Mouse (Mus musculus) midbrain, embryonic 11.5 days (tissue): ENCODE measurements around the gene Tcfl5. TPM values are rescaled to one million over a fixed set of nuclear protein-coding genes. Genes with fewer than 3 reads are reported as not detected.

Experiments used
- ATAC-seq: fragments of 200-750 bp; cut with Nextera tagmentation; 2 replicates; pipeline ENCODE4 v1.8.0; 2017; ENCODE audit warnings: moderate TSS enrichment, moderate library complexity; ENCODE audit not compliant: low FRiP score
- DNase-seq: peaks from one replicate; pipeline ENCODE4 v3.0.0; 2015; ENCODE audit warnings: low spot score; ENCODE audit errors: missing footprints
- H3K27ac ChIP-seq: fragments of 300-500 bp; sonication (generic); 2 replicates; pipeline ENCODE4 v1.5.1; 2014; ENCODE audit warnings: low read depth, low read length
- H3K27me3 ChIP-seq: fragments of 300-500 bp; sonication (generic); 2 replicates; pipeline ENCODE4 v1.6.1; 2014; ENCODE audit warnings: mild to moderate bottlenecking, low read length, moderate library complexity, mixed read lengths; ENCODE audit not compliant: control insufficient read depth, insufficient read depth
- H3K36me3 ChIP-seq: fragments of 300-500 bp; sonication (generic); 2 replicates; pipeline ENCODE4 v1.6.1; 2014; ENCODE audit warnings: mild to moderate bottlenecking, low read length, moderate library complexity, mixed read lengths; ENCODE audit not compliant: control insufficient read depth, insufficient read depth
- H3K4me1 ChIP-seq: fragments of 300-500 bp; sonication (generic); 2 replicates; pipeline ENCODE4 v1.6.1; 2014; ENCODE audit warnings: low read length; ENCODE audit not compliant: control insufficient read depth, insufficient read depth
- H3K4me2 ChIP-seq: fragments of 300-500 bp; sonication (generic); 2 replicates; pipeline ENCODE4 v1.6.1; 2014; ENCODE audit warnings: mild to moderate bottlenecking, moderate library complexity
- H3K4me3 ChIP-seq: fragments of 300-500 bp; sonication (generic); 2 replicates; pipeline ENCODE4 v1.5.1; 2014; ENCODE audit warnings: low read depth, low read length
- H3K9ac ChIP-seq: fragments of 300-500 bp; sonication (generic); 2 replicates; pipeline ENCODE4 v1.6.1; 2014; ENCODE audit warnings: low read length
- H3K9me3 ChIP-seq: fragments of 300-500 bp; sonication (generic); 2 replicates; pipeline ENCODE4 v1.6.1; 2016; ENCODE audit warnings: low read length; ENCODE audit not compliant: control insufficient read depth
- WGBS: fragments of 180-500 bp; shearing (Covaris S2); extraction: QIAGEN DNeasy Blood & Tissue Kit; methylation state at CpG from one replicate; pipeline ENCODE4 v1.1.7; 2014; 5-methylcytosine and 5-hydroxymethylcytosine counted together
- polyA plus RNA-seq: library from polyadenylated mRNA; unstranded; fragments of >200 nt; fragmentation: Nextera tagmentation; extraction: Ambion mirVana; gene quantifications from 2 replicates; pipeline ENCODE4 v1.2.1, GENCODE M21; 2014

Gene Tcfl5
- polyA plus RNA-seq: 0.18 and 0.23 TPM in 2 replicates

DNA sequence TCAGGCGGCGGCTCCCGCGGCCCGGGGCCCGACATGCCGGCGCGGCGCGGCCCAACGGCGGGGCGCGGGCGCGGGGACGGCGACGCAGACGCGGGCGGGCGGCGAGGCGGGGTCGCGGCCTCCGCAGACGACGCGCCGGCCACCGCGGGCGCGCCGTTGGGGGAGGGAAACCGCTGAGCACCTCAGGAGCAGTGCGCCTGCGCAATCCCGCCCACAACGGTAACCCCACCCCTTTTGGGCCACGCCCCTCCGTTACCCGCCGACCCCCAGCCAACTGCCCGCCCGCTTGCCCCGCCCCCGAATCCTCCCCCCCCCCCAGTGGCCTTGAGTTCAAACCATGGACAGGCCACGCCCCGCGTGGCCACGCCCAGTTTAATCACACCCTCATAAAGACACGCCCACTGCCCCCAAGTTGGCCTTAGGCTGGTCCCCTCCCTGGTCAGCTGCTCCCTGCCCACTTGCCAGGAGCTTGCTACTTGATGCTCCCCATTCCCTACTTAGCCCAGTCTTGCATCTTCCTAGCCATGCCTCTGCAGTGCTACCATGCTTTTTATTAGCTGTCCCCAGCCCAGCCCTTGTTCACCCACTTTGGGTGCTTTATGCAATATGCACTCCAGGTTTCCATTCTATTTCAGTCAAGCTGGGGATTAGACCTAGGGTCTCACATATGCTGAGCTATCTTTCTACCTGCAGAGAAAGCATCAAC, at the start of gene Tcfl5:
Gene Tcfl5, minus strand, starts transcription at position 154 of the 706 bp plus-strand sequence.
- peaks cover 26% of the 10 kb centered on the region for H3K27me3 ChIP-seq
- H3K4me2 ChIP-seq: peak within 1 kb of the TSS; percentile 30
- H3K27ac ChIP-seq: no peak within 1 kb of the TSS
- peaks cover 15% of the 10 kb centered on the region for H3K9me3 ChIP-seq
- no peaks in the 10 kb centered on the region for H3K36me3 ChIP-seq
- no peak within 1 kb of the TSS for H3K9ac ChIP-seq
- H3K4me3 ChIP-seq: peak within 1 kb of the TSS; percentile 29
- peak; percentile 76 for DNase-seq
- 3% methylated on average over 36 of the region's 56 CpGs for WGBS
- no peaks in the 10 kb centered on the region for H3K4me1 ChIP-seq
- no peak for ATAC-seq

DNA sequence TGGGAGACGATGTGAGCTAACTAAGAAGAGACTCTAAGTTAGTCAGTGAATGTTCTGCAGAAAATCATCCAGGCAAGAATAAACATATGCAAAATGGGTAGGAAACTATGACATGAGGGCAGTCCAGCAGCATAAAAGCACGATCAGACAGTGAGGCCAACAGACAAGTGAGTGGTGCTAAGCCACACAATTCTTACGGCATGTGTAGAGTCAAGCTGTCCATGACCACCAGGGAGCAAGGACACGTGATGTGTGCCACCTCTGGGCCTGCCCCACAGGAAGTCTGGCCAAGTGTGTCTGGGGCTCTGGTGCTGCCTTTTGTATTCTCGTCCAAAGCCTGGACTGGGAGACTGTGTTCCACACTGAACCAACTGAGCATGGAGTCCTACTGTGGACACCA, 47.3 kb upstream of the Tcfl5 start:
- no peak overlapping the region for H3K27ac ChIP-seq
- ATAC-seq (no peak), DNase-seq (no peak)
- H3K4me2 ChIP-seq: no peak overlapping the region
- no peak overlapping the region for H3K4me3 ChIP-seq
- 93% methylated on average over 5 of the region's 5 CpGs for WGBS
- H3K36me3 ChIP-seq: peaks cover 12% of the 10 kb centered on the region
- no peak overlapping the region for H3K9ac ChIP-seq
- peaks cover 10% of the 10 kb centered on the region; the same call in 1 of the 2 replicates for H3K4me1 ChIP-seq
- H3K9me3 ChIP-seq: no peaks in the 10 kb centered on the region
- no peaks in the 10 kb centered on the region for H3K27me3 ChIP-seq

DNA sequence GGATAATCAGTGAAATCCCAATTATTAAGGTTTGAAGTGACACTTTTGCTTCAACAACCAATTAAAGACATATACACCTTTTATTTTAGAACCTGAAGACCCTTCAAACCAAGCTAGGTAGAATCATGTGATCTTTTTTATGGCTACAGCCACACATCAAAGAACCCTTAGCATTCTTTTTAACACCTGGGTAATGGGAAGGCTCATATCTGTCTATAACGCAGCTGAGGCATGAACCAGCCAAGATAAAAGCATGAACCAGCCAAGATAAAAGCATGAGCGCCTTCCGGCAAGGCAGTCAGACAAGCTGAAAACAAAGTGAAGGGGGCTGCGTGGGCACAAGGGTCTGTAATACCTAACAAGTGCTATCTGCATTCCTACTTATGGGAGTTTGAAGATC, 41.5 kb upstream of the Tcfl5 start:
- no peaks in the 10 kb centered on the region for H3K4me1 ChIP-seq
- H3K4me2 ChIP-seq: no peak overlapping the region
- H3K27me3 ChIP-seq: no peaks in the 10 kb centered on the region
- H3K4me3 ChIP-seq: no peak overlapping the region
- no peak overlapping the region for H3K27ac ChIP-seq
- H3K9ac ChIP-seq: no peak overlapping the region
- 94% methylated on average over 4 of the region's 4 CpGs for WGBS
- no peak for ATAC-seq
- H3K9me3 ChIP-seq: no peaks in the 10 kb centered on the region
- no peak for DNase-seq
- peaks cover 33% of the 10 kb centered on the region for H3K36me3 ChIP-seq

GRCm38 (mm10) chr2:180683524-180683923, 41.0 kb upstream of the Tcfl5 start:
- H3K4me3 ChIP-seq: no peak overlapping the region
- WGBS: 86% methylated on average over 2 of the region's 2 CpGs
- no peak overlapping the region for H3K9ac ChIP-seq
- H3K36me3 ChIP-seq: peaks cover 32% of the 10 kb centered on the region
- ATAC-seq (no peak), DNase-seq (no peak)
- H3K4me1 ChIP-seq: no peaks in the 10 kb centered on the region
- H3K27ac ChIP-seq: no peak overlapping the region
- H3K4me2 ChIP-seq: no peak overlapping the region
- no peaks in the 10 kb centered on the region for H3K9me3 ChIP-seq
- no peaks in the 10 kb centered on the region for H3K27me3 ChIP-seq

GRCm38 (mm10) chr2:180681225-180681624, 38.7 kb upstream of the Tcfl5 start:
- no peak for DNase-seq
- H3K4me1 ChIP-seq: no peaks in the 10 kb centered on the region
- H3K27ac ChIP-seq: no peak overlapping the region
- H3K36me3 ChIP-seq: peaks cover 21% of the 10 kb centered on the region
- H3K4me2 ChIP-seq: no peak overlapping the region
- no peak overlapping the region for H3K4me3 ChIP-seq
- 69% methylated on average over 2 of the region's 2 CpGs for WGBS
- H3K27me3 ChIP-seq: no peaks in the 10 kb centered on the region
- H3K9me3 ChIP-seq: no peaks in the 10 kb centered on the region
- no peak overlapping the region for H3K9ac ChIP-seq
- no peak for ATAC-seq

DNA sequence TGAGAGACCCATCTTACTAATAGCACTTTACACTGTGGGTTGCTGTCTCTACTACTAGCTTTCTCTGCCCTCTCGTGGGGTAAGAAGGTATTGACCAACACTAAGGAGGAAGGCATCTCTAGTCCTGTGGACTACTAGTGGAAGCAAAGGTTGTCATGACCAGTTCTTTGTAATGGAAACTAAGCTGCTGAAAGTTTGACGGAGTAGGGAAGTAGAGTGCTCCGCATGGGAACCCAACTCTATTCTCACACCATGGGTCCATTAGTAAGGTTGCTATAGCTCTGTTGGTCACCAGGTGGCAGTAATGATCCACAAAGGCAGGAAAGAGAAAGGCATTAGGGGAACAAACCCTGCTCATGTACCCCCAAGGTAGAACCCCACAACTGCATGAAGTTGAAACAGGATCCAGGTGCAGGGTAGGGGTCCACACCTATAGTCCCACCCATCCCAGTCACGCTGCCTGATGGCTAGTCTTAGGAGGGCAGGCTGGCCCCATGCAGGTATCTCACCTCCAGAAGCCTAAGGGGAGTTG, 36.2 kb upstream of the Tcfl5 start:
- 26% methylated on average over 4 of the region's 4 CpGs for WGBS
- Histone ChIP-seq H3K4me2 (no peak overlapping the region), H3K4me1 (no peaks in the 10 kb centered on the region), H3K27me3 (no peaks in the 10 kb centered on the region), H3K9me3 (no peaks in the 10 kb centered on the region), H3K9ac (no peak overlapping the region), H3K36me3 (peaks cover 18% of the 10 kb centered on the region), H3K4me3 (no peak overlapping the region), H3K27ac (no peak overlapping the region)
- DNase-seq: peak; percentile 97
- ATAC-seq: peak; percentile 70

DNA sequence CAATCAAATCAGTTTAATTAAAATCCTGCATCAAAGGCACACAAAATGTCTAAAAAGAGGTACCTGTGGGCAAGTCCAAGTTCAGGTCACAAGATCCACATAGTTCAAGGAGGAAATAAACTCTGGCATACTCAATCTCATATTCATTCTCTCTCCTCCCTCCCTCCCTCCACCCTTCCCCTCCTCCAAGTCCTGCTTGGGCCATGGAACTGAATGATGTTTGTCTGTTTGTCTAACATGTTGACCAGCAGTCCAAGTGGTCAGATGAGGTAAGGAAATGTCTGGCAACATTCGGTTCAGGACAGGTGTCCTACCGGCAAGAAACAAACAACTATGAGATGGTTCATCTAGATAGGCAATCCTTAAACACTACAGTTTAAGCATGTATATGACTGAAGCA, 34.2 kb upstream of the Tcfl5 start:
- ATAC-seq (no peak), DNase-seq (no peak)
- Histone ChIP-seq H3K27me3 (no peaks in the 10 kb centered on the region), H3K9ac (no peak overlapping the region), H3K9me3 (no peaks in the 10 kb centered on the region), H3K4me2 (no peak overlapping the region), H3K36me3 (peaks cover 6% of the 10 kb centered on the region; the same call in 1 of the 2 replicates), H3K27ac (no peak overlapping the region), H3K4me1 (no peaks in the 10 kb centered on the region), H3K4me3 (no peak overlapping the region)
- 95% methylated on average over 2 of the region's 2 CpGs for WGBS

GRCm38 (mm10) chr2:180662008-180662407, 19.5 kb upstream of the Tcfl5 start:
- no peak overlapping the region for H3K27ac ChIP-seq
- no peak overlapping the region for H3K4me2 ChIP-seq
- ATAC-seq (no peak), DNase-seq (peak; percentile 51)
- WGBS: 88% methylated on average over 4 of the region's 4 CpGs
- H3K9me3 ChIP-seq: no peaks in the 10 kb centered on the region
- peaks cover 6% of the 10 kb centered on the region; the same call in 1 of the 2 replicates for H3K36me3 ChIP-seq
- H3K4me3 ChIP-seq: no peak overlapping the region
- no peaks in the 10 kb centered on the region for H3K27me3 ChIP-seq
- H3K9ac ChIP-seq: no peak overlapping the region
- H3K4me1 ChIP-seq: peaks cover 7% of the 10 kb centered on the region; the same call in 1 of the 2 replicates

DNA sequence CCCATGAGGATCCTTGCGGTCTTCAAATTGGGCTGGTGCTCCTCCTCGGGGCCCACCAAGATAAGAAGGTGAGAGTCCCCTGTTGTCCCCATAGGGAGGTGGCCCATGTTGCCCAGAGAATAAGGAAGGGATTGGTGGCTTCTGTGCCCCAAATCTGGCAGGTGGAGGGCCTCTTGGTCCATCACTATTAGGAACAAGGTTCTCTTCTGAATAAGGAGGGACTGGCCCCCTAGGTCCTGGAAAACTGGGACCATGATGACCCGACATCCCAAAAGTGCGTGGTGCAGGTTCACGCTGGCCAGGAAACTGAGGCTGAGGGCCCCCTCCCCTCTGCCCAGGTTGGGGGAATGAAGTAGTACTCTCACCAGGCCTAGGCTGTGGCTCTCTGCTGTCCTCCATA, 18.0 kb upstream of the Tcfl5 start:
- Histone ChIP-seq H3K9me3 (no peaks in the 10 kb centered on the region), H3K4me2 (no peak overlapping the region), H3K4me3 (no peak overlapping the region), H3K27me3 (no peaks in the 10 kb centered on the region), H3K4me1 (peaks cover 7% of the 10 kb centered on the region; the same call in 1 of the 2 replicates), H3K36me3 (peaks cover 4% of the 10 kb centered on the region; the same call in 1 of the 2 replicates), H3K9ac (no peak overlapping the region), H3K27ac (no peak overlapping the region)
- 98% methylated on average over 5 of the region's 5 CpGs for WGBS
- DNase-seq (peak; percentile 73), ATAC-seq (no peak)
